Mouse (Mus musculus) urinary bladder, postnatal 25 days (tissue): ENCODE results near the gene Proz.

Experiments used
- DNase-seq: peaks from one replicate; pipeline ENCODE4 v3.0.0; 2022; ENCODE audit warnings: low spot score

Proz gene

GRCm38 (mm10) chr8:13107990-13108638 lies 47.4 kb downstream of the Proz start:
- DNase-seq: no peak

DNA sequence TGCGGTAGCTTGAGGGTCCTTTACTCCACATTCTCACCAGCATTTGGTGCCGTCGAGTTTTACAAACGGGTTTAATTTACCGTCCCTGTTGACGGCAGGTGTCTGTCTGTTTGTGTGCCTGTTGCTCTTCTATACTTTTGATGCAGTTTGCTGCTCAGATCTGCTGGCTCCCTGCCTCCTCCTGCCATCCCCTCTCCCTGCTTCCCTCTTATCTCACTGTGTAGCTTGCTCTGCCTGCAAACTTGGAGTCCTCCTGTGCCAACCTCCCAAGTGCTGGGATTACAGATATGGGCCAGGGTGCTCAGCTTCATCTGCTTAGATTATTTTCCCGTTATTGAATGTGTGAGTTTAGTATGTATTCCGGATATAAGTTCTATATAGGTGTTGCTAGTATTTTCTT lies 48.3 kb downstream of the Proz start:
- no peak for DNase-seq

GRCm38 (mm10) chr8:13109416-13109960 lies 48.8 kb downstream of the Proz start:
- DNase-seq: no peak

- DNase-seq: no peak
These were observed 51.2 kb downstream of the Proz start for GRCm38 (mm10) chr8:13111917-13112316.

DNA sequence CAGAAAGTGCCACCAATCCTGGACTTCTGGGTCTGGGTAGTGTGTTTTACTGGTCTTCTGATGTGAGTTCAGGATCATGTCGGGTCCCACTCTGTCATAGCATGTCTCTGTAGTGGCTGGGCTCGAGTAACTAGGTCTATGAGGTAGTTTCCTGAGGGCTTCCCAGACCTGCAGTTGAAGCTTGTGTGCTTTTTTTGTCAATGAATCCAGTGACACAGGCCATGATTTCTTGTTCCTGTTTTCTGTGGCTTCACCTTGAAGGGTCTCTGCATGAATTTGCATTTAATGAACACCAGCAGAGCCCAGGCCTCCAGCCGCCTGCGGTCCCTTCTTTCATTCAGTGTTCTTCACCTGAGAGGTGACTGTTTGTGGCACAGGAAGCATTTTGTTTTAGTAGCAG lies 52.5 kb downstream of the Proz start:
- DNase-seq: no peak

- no peak for DNase-seq
These were observed 56.4 kb downstream of the Proz start for GRCm38 (mm10) chr8:13117096-13117495.

DNA sequence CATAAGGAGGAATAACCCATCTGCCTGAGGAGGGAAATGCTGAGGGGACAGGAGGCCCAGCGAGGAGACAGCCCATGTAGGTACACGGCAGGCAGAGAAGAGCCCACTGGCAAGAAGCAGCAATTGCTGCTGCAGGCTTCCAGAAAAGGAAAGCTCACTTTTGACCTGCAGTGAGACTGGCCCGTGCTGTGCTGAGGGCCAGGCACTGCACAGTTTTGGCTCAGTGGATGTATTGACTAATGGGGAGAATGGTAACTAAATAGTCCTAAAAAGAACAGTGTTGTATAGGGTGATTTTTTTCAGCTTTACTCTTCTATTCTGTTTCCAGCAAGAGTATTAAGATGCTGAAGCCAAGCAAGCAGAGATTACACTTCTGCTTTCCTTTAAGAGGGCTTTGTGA lies 57.8 kb downstream of the Proz start:
- DNase-seq: no peak

DNA sequence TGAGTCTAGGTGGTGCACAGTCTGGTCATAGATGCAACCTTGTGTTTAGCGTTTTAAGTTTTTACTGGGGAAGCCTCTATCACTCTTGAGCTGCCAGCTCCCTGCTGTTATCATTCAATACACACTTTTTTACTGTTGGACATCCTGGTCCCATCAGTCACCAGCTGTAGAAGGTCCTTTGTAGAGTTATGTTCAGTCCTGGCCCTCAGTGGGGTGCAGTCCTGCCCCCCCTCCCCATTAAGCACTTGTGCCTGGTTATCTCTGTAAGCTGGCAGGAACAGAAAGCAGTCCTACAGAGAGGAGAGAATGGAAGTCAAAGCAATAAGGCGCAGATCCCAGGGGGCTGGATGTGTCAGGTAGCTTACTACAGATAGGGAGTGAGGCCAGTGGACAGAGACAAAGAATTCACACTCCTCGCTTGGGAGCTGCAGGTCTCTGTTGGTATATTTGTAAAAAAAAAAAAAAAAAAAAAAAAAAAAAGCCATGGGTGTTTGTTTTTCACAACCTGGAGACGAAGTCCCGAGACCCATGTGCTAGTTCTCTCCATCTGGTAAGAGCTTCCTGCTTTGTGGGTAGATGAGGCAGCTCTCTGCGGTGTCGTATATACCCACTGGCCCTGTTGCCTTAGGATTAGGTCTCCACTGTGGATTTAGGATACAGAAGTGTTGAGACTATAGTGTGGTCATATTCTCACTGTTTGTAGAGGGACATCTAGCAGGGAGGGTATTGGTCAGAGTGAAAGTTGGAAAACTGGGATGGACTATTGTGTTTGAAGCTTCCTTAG lies 60.4 kb downstream of the Proz start:
- no peak for DNase-seq

- DNase-seq: no peak
These were observed 62.2 kb downstream of the Proz start for GRCm38 (mm10) chr8:13122887-13123421.

DNA sequence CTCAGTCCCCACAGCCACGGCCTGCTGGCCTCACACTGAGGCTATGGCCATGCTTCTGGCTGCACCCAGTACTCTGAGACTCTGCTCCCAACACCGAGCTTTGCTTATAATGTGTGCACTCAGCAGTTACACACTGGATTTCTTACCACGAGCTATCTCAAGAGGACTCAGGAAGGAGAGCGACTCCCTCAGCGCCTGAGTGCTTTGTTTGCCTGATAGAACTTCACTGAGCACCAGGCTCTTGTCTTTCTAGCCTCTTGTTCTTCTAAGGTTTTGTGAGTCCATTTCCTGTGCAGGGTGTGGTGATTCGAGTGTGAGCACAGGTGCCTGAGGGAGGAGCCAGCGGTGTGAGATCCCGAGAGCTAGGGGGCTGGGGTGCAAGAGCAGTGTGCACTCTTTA lies 64.2 kb downstream of the Proz start:
- DNase-seq: no peak
